Mouse (Mus musculus): ENCODE results near the gene Adam11.

- TF ChIP-seq CTCF (IDR thresholded peaks at IDR 0.05; ENCODE audit: extremely low read depth, insufficient read length, insufficient replicate concordance, low read depth, low read length) (no peak), POLR2A (IDR thresholded peaks at IDR 0.05; ENCODE audit: low read depth, low read length) (no peak)
Measured at GRCm38 (mm10) chr11:102818121-102819020, 57.1 kb downstream of the Adam11 start.
